Mouse (Mus musculus) spleen, adult 2 months (tissue): ENCODE results near the gene H2afy. TPM values are rescaled to one million over a fixed set of nuclear protein-coding genes. Genes with fewer than 3 reads are reported as not detected.

ENCODE experiments used
- DNase-seq, 2 experiments: peaks; one replicate each; pipeline versions ENCODE4 v3.0.0 to v3.0.0-alpha.2; 2012 to 2021; ENCODE audit warnings: low spot score in 2 of 2, low read depth in 1 of 2
- H3K27ac ChIP-seq: fragments of 200-500 bp; 2 replicates; pipeline ENCODE4 v1.5.1; 2012; ENCODE audit warnings: low read length, inconsistent platforms; ENCODE audit not compliant: insufficient read depth
- H3K27me3 ChIP-seq: fragments of 200-500 bp; 2 replicates; pipeline ENCODE4 v1.6.1; 2012; ENCODE audit warnings: mild to moderate bottlenecking, moderate library complexity, low read length, inconsistent platforms; ENCODE audit not compliant: control insufficient read depth, insufficient read depth
- H3K36me3 ChIP-seq: fragments of 200-500 bp; 2 replicates; pipeline ENCODE4 v1.6.1; 2012; ENCODE audit warnings: mild to moderate bottlenecking, low read length, inconsistent platforms; ENCODE audit not compliant: control insufficient read depth, insufficient read depth
- H3K4me1 ChIP-seq: fragments of 200-500 bp; 2 replicates; pipeline ENCODE4 v1.6.1; 2011; ENCODE audit warnings: inconsistent platforms; ENCODE audit not compliant: control insufficient read depth, insufficient read depth, insufficient read length
- H3K4me3 ChIP-seq: fragments of 200-500 bp; 2 replicates; pipeline ENCODE4 v1.5.1; 2011; ENCODE audit warnings: mild to moderate bottlenecking, inconsistent platforms; ENCODE audit not compliant: insufficient read depth, insufficient read length; ENCODE audit errors: extremely low read depth
- CTCF ChIP-seq: fragments of 200-500 bp; IDR thresholded peaks from 2 replicates; pipeline ENCODE4 v1.5.1; 2011; ENCODE audit warnings: mild to moderate bottlenecking, inconsistent platforms; ENCODE audit not compliant: insufficient read depth, insufficient read length, insufficient replicate concordance; ENCODE audit errors: extremely low read depth
- POLR2A ChIP-seq: fragments of 200-500 bp; IDR thresholded peaks from 2 replicates; pipeline ENCODE4 v1.6.1; 2011; ENCODE audit warnings: low read depth, low read length, inconsistent platforms
- WGBS: fragments of 180-500 bp; shearing (Covaris S2); methylation state at CpG from one replicate; pipeline ENCODE4 v1.1.7; 2018; 5-methylcytosine and 5-hydroxymethylcytosine counted together
- polyA plus RNA-seq: library from polyadenylated mRNA; depleted of rRNA; stranded (reverse); fragments of >200 nt; gene quantifications from 2 replicates; pipeline ENCODE4 v1.2.3, GENCODE M21; 2012

Gene H2afy
- polyA plus RNA-seq, 1 experiment: 125 TPM

DNA sequence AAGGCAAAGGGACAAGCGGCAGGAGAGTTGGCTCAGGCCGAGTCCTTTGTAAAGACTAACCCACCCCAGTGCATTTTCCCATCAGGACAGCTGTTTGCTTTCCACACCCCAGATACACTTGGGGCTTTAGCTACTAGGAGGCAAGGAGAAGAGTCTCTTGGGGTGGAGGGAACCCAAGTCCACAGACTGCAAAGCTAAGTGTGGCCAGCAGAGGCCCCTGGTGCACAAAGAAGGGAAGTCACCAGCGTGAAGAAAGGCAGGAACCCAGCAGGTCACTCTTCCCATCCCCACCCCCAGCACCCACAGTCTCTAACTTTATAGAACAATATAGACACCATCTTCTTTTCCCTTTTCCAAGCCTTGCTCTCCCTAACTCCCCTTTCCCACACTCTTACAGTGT, 9.4 kb upstream of the H2afy start:
- Histone ChIP-seq H3K27ac (no peak overlapping the region), H3K4me1 (peaks cover 2% of the 10 kb centered on the region; the same call in 1 of the 2 replicates), H3K27me3 (no peaks in the 10 kb centered on the region), H3K4me3 (no peak overlapping the region), H3K36me3 (no peaks in the 10 kb centered on the region)
- TF ChIP-seq CTCF: peak; percentile 57; the same call in 1 of the 2 replicates
- TF ChIP-seq POLR2A: no peak
- 18% methylated on average over 3 of the region's 3 CpGs for WGBS
- peak in 1 of 2 experiments; percentile 70 for DNase-seq

- Histone ChIP-seq H3K36me3 (no peaks in the 10 kb centered on the region), H3K4me3 (no peak overlapping the region), H3K4me1 (peaks cover 2% of the 10 kb centered on the region; the same call in 1 of the 2 replicates), H3K27ac (no peak overlapping the region), H3K27me3 (no peaks in the 10 kb centered on the region)
- 84% methylated on average over 2 of the region's 2 CpGs for WGBS
- no peak for TF ChIP-seq POLR2A
- TF ChIP-seq CTCF: no peak
- no peak for DNase-seq
Observed at GRCm38 (mm10) chr13:56144021-56144420, 7.9 kb upstream of the H2afy start.

DNA sequence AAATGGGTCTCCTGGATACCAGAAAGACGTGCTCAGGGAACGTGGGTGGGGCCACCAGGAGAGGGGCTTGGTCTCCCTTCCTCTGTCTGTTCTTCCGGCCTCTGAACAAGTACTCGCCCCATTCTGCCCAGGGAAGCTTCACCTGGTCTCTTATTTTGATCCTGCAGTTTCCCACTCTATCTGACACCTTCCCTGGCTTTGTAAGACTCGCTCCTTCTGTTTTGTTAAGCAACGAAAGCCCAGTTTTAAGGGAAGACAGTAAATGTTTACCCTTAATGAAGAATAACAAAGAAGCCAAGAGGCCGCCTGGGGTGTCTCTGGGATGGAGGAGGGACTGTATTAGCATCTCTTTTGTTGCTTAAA, 7.0 kb upstream of the H2afy start:
- Histone ChIP-seq H3K4me3 (no peak overlapping the region), H3K36me3 (no peaks in the 10 kb centered on the region), H3K27ac (no peak overlapping the region), H3K4me1 (peaks cover 2% of the 10 kb centered on the region; the same call in 1 of the 2 replicates), H3K27me3 (no peaks in the 10 kb centered on the region)
- WGBS: 54% methylated on average over 7 of the region's 7 CpGs
- TF ChIP-seq CTCF (no peak), POLR2A (no peak)
- DNase-seq: no peak

- Histone ChIP-seq H3K27me3 (no peaks in the 10 kb centered on the region), H3K27ac (no peak overlapping the region), H3K4me3 (no peak overlapping the region), H3K4me1 (peaks cover 2% of the 10 kb centered on the region; the same call in 1 of the 2 replicates), H3K36me3 (no peaks in the 10 kb centered on the region)
- 38% methylated on average over 11 of the region's 11 CpGs for WGBS
- no peak for DNase-seq
- TF ChIP-seq CTCF (no peak), POLR2A (no peak)
Observed at GRCm38 (mm10) chr13:56142382-56143150, 6.4 kb upstream of the H2afy start.

GRCm38 (mm10) chr13:56139167-56139751, 3.1 kb upstream of the H2afy start:
- TF ChIP-seq POLR2A (no peak), CTCF (no peak)
- Histone ChIP-seq H3K27ac (no peak overlapping the region), H3K4me3 (no peak overlapping the region), H3K27me3 (no peaks in the 10 kb centered on the region), H3K36me3 (no peaks in the 10 kb centered on the region), H3K4me1 (peaks cover 9% of the 10 kb centered on the region; the same call in 1 of the 2 replicates)
- WGBS: 53% methylated on average over 6 of the region's 6 CpGs
- DNase-seq: no peak

DNA sequence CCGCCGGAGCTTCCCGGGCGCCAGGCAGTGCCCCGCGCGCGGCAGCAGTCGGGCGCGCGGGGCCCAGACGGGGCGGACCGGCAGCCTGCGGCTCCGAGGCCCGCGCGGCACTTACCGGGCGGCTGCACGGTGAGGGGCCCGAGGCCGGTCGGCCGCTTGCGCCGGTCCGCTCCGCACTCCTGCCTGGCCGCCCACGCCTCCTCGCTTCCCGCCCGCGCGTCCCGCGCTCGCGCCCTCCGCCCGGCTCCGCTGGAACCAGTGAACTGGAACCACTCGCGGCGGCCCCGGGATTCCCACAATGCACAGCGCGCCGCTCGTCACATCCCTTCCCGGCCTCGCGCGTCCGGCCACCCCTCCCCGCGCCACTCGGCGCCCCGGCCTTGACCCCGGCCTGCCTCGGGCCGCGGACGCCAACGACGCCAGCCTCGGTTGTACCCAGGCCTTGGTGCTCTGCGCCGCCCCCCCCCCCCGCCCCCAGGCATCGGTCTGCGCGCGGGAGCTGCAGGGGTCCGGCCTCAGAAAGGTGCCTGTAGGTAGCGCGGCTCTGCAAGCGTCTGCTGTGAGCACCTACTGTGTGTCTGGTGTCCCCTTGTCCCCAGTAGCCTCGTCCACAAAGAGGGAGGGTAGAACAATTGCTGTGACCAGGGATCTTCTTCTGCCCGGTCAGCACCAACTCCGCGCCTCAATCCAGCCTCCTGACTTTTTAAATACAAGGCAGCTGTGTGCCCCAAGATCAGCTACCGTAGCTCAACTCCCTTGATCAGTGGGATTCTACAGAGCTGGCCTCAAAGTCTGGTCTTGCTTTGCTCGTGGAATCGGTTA, 719 bp downstream of the H2afy start:
- WGBS: 2% methylated on average over 57 of the region's 89 CpGs
- Histone ChIP-seq H3K27ac (peak overlapping the region; percentile 83), H3K4me3 (peak overlapping the region; percentile 80), H3K27me3 (no peaks in the 10 kb centered on the region), H3K36me3 (no peaks in the 10 kb centered on the region), H3K4me1 (peaks cover 27% of the 10 kb centered on the region; the same call in 1 of the 2 replicates)
- peak in 1 of 2 experiments; percentile 82 for DNase-seq
- no peak for TF ChIP-seq CTCF
- peak; percentile 66 for TF ChIP-seq POLR2A
